Mouse (Mus musculus) stomach, postnatal 0 days (tissue): Measurements from ENCODE around the gene Bicral.

Experiments
- CTCF ChIP-seq: IDR thresholded peaks from 2 replicates; pipeline ENCODE4 v1.5.1; 2016; ENCODE audit warnings: antibody characterized with exemption, low read depth, mild to moderate bottlenecking, moderate library complexity
- EP300 ChIP-seq: optimal IDR thresholded peaks from 2 replicates; pipeline ENCODE3; 2016; ENCODE audit warnings: antibody characterized with exemption

- no peak for TF ChIP-seq CTCF
- TF ChIP-seq EP300: no peak
These were observed 99.5 kb downstream of the Bicral start for GRCm38 (mm10) chr17:46758753-46759152.
